ENCODE assay signal across 19 mouse cellular contexts in genomic region chr9:61954707-61955106, GRCm38 (mm10).
"Had no signal": no experiment of that assay in that cellular context is flagged by ENCODE, and none has a peak within 500 bp of the region (broad histone marks: within the 10 kb centered on the region; RNA-seq: fewer than 3 reads in every experiment).

No protein-coding gene starts in this region.

- H3K9ac ChIP-seq: liver, embryonic 13.5 days; lung, embryonic 15.5 days; midbrain, embryonic 12.5 days; midbrain, embryonic 15.5 days; neural tube, embryonic 12.5 days; neural tube, embryonic 15.5 days had no signal

- ATAC-seq: intestine, postnatal 0 days; midbrain, embryonic 15.5 days had no signal

- H3K9me3 ChIP-seq: liver, embryonic 13.5 days; lung, embryonic 15.5 days; midbrain, embryonic 12.5 days; midbrain, embryonic 15.5 days; neural tube, embryonic 12.5 days; neural tube, embryonic 15.5 days had no signal

- DNase-seq: kidney, adult 2 months; layer of hippocampus, adult 9-11 months; liver, embryonic 13.5 days; lung, postnatal 14 days; retina, postnatal 1 day; right cerebral cortex, postnatal 25 days; spleen, adult 18-20 months; thymus, adult 2 months; thymus, postnatal 25 days had no signal

- H3K4me3 ChIP-seq: layer of hippocampus, adult 2 months; left cerebral cortex, adult 2 months; liver, embryonic 13.5 days; lung, embryonic 15.5 days; midbrain, embryonic 12.5 days; midbrain, embryonic 15.5 days; neural tube, embryonic 12.5 days; neural tube, embryonic 15.5 days had no signal

- H3K4me1 ChIP-seq: midbrain, embryonic 12.5 days; midbrain, embryonic 15.5 days; neural tube, embryonic 12.5 days had no signal

- H3K36me3 ChIP-seq: liver, embryonic 13.5 days; lung, embryonic 15.5 days; midbrain, embryonic 12.5 days; midbrain, embryonic 15.5 days; neural tube, embryonic 12.5 days; neural tube, embryonic 15.5 days had no signal

- H3K4me2 ChIP-seq: liver, embryonic 13.5 days; lung, embryonic 15.5 days; midbrain, embryonic 12.5 days; midbrain, embryonic 15.5 days; neural tube, embryonic 12.5 days; neural tube, embryonic 15.5 days had no signal

- H3K27ac ChIP-seq: kidney, postnatal 0 days; layer of hippocampus, adult 2 months; left cerebral cortex, adult 2 months; liver, embryonic 13.5 days; lung, embryonic 15.5 days; midbrain, embryonic 12.5 days; midbrain, embryonic 15.5 days; neural tube, embryonic 12.5 days; neural tube, embryonic 15.5 days; stomach, postnatal 0 days had no signal

- H3K27me3 ChIP-seq: liver, embryonic 13.5 days; lung, embryonic 15.5 days; midbrain, embryonic 12.5 days; midbrain, embryonic 15.5 days; neural tube, embryonic 12.5 days; neural tube, embryonic 15.5 days had no signal
